Mouse (Mus musculus): ENCODE results near the gene Nfkbie.

- no peak for TF ChIP-seq CTCF (IDR thresholded peaks at IDR 0.05; ENCODE audit: borderline replicate concordance, insufficient read depth, low read length)
- TF ChIP-seq POLR2A (IDR thresholded peaks at IDR 0.05; ENCODE audit: low read depth, low read length), result no peak
These were observed 17.1 kb upstream of the Nfkbie start for GRCm38 (mm10) chr17:45538394-45538793.

Data from embryonic fibroblast, embryonic 13.5 days (primary cell).